ENCODE assay signal across 24 mouse cellular contexts in genomic region chr2:125498216-125498615, GRCm38 (mm10). TPM values are rescaled to one million over a fixed set of nuclear protein-coding genes. Genes with fewer than 3 reads are reported as not detected.
A peak's percentile ranks its signal among the peaks of the same experiment; 100 is the strongest.
DNase-seq lines count a peak whose midpoint lies in the region; ATAC-seq and TF ChIP-seq lines count a peak whose summit lies in the region.
"Had no signal": no experiment of that assay in that cellular context is flagged by ENCODE, and none has a peak within 500 bp of the region (broad histone marks: within the 10 kb centered on the region; RNA-seq: fewer than 3 reads in every experiment).

No protein-coding gene starts in this region.

- peak overlapping the region; percentile 48 to 52 for H3K4me3 ChIP-seq in MEL (ENCODE audit: control insufficient read depth in 1 of 2, insufficient read depth in 1 of 2, low read depth in 2 of 2, low read length in 2 of 2)

- peak; percentile 79 to 90 for TF ChIP-seq EP300 in MEL (IDR thresholded peaks at IDR 0.05; ENCODE audit: low read depth in 1 of 2, low read length in 2 of 2)

- H3K36me3 ChIP-seq in MEL (ENCODE audit: control insufficient read depth in 1 of 2, insufficient read depth in 2 of 2, low read length in 2 of 2), result peaks cover 0 to 6% of the 10 kb centered on the region in 2 experiments; a peak in 2 of 4 replicates
- H3K36me3 ChIP-seq: G1E had no signal

- no peaks in the 10 kb centered on the region for H3K9me3 ChIP-seq in MEL (replicated peaks; ENCODE audit: insufficient read depth, low read length)
- H3K9me3 ChIP-seq: G1E had no signal

- no peaks in the 10 kb centered on the region for H3K27me3 ChIP-seq in MEL (ENCODE audit: control insufficient read depth in 1 of 2, insufficient read depth in 2 of 2, low read length in 2 of 2)
- H3K27me3 ChIP-seq: CH12.LX, Patski had no signal

- H3K9ac ChIP-seq in MEL (ENCODE audit: control insufficient read depth, low read depth, low read length, poor library complexity, severe bottlenecking), result peak overlapping the region; percentile 44

- no peak for TF ChIP-seq CTCF in MEL (IDR thresholded peaks at IDR 0.05 in 2 of 3, conservative IDR thresholded peaks at IDR 0.05 in 1 of 3; ENCODE audit: control insufficient read depth in 1 of 3, insufficient read depth in 1 of 3, low read depth in 2 of 3, low read length in 3 of 3, poor library complexity in 1 of 3, severe bottlenecking in 1 of 3)

- peak; percentile 66 for DNase-seq in heart, adult 11 months
- no peak for DNase-seq in heart, postnatal 36 days
- peak; percentile 89 for DNase-seq in MEL (ENCODE audit: low read depth, low spot score)
- peak; percentile 36 for DNase-seq in MEL-GATA-1-ER (ENCODE audit: extremely low read depth, low read depth)
- no peak for DNase-seq in lung, postnatal 10 days
- DNase-seq: adrenal gland, adult 2 months; adrenal gland, adult 8-10 months; adrenal gland, postnatal 10 days; adrenal gland, postnatal 14 days; adrenal gland, postnatal 25 days; adrenal gland, postnatal 36 days; B cell, adult 2 months; cerebellum, adult 11 months; cerebellum, adult 11-12 months; cerebellum, adult 18-20 months; cerebellum, adult 2 months; cerebellum, adult 8-10 months had no signal

- TF ChIP-seq RAD21 in MEL (IDR thresholded peaks at IDR 0.05; ENCODE audit: low read depth, low read length), result no peak

- no peaks in the 10 kb centered on the region for H3K79me2 ChIP-seq in MEL (ENCODE audit: control insufficient read depth, insufficient read depth, low read length, poor library complexity)

- peaks cover 8 to 12% of the 10 kb centered on the region in 2 experiments for H3K4me1 ChIP-seq in MEL (ENCODE audit: control insufficient read depth in 1 of 2, insufficient read depth in 2 of 2, low read length in 2 of 2)

- no peak for ATAC-seq in megakaryocyte progenitor cell, adult 5-6 weeks (replicated peaks; ENCODE audit: poor library complexity)
- ATAC-seq: activated CD4-positive, CD25-positive, alpha-beta regulatory T cell, adult 4 months; CD4-positive, CD25-positive, alpha-beta regulatory T cell, adult 4 months; Patski had no signal

- H3K27ac ChIP-seq in MEL (ENCODE audit: control insufficient read depth, low read depth, low read length), result peak overlapping the region; percentile 71

- no peak for TF ChIP-seq POLR2A in MEL (IDR thresholded peaks at IDR 0.05; ENCODE audit: control insufficient read depth in 1 of 2, insufficient read depth in 1 of 2, low read depth in 1 of 2, low read length in 2 of 2, poor library complexity in 1 of 2)

- intact Hi-C loops in heart, postnatal 36 days (cut with DNase I), result no loop called here

TF ChIP-seq in MEL, 35 proteins besides CTCF, POLR2A, EP300 and RAD21:
- no peak for TF ChIP-seq MAZ (IDR thresholded peaks at IDR 0.05; ENCODE audit: low read depth, low read length)
- no peak for TF ChIP-seq USF1 (IDR thresholded peaks at IDR 0.05; ENCODE audit: low read depth, low read length)
- TF ChIP-seq UBTF (IDR thresholded peaks at IDR 0.05; ENCODE audit: borderline replicate concordance, insufficient read depth, low read depth, low read length), result no peak
- TF ChIP-seq MYB (IDR thresholded peaks at IDR 0.05; ENCODE audit: low read depth, low read length), result 0 out of 2 replicates have a peak, but pooled peaks have one; percentile 64
- no peak for TF ChIP-seq CHD1 (IDR thresholded peaks at IDR 0.05; ENCODE audit: low read depth, low read length)
- 0 out of 2 replicates have a peak, but pooled peaks have one; percentile 33 for TF ChIP-seq MYC (IDR thresholded peaks at IDR 0.05; ENCODE audit: low read depth, low read length)
- no peak for TF ChIP-seq KAT2A (conservative IDR thresholded peaks at IDR 0.05; ENCODE audit: low read depth, low read length)
- no peak for TF ChIP-seq MAX (IDR thresholded peaks at IDR 0.05; ENCODE audit: low read length)
- peak; percentile 91 for TF ChIP-seq ETS1 (IDR thresholded peaks at IDR 0.05; ENCODE audit: low read depth, low read length)
- no peak for TF ChIP-seq GABPA (IDR thresholded peaks at IDR 0.05; ENCODE audit: low read depth, low read length)
- TF ChIP-seq TAL1 (IDR thresholded peaks at IDR 0.05; ENCODE audit: low read length), result peak; percentile 35; the same call in 1 of the 2 replicates
- TF ChIP-seq ZKSCAN1 (IDR thresholded peaks at IDR 0.05; ENCODE audit: low read depth, low read length), result peak; percentile 46; the same call in 1 of the 2 replicates
- TF ChIP-seq ZNF384 (IDR thresholded peaks at IDR 0.05; ENCODE audit: low read depth, low read length), result no peak
- TF ChIP-seq USF2 (IDR thresholded peaks at IDR 0.05; ENCODE audit: borderline replicate concordance in 1 of 2, insufficient read depth in 1 of 2, low read depth in 1 of 2, low read length in 2 of 2), result no peak
- TF ChIP-seq MXI1 (IDR thresholded peaks at IDR 0.05; ENCODE audit: low read depth, low read length), result no peak; the same call in 1 of the 2 replicates
- no peak for TF ChIP-seq POLR2AphosphoS5 (IDR thresholded peaks at IDR 0.05; ENCODE audit: borderline replicate concordance, low read depth, low read length)
- TF ChIP-seq TBP (IDR thresholded peaks at IDR 0.05; ENCODE audit: low read depth, low read length), result peak; percentile 76
- TF ChIP-seq GATA1 (IDR thresholded peaks at IDR 0.05; ENCODE audit: low read depth, low read length), result peak; percentile 92
- TF ChIP-seq TCF12 (IDR thresholded peaks at IDR 0.05; ENCODE audit: low read depth, low read length), result peak; percentile 82
- no peak for TF ChIP-seq CHD2 (IDR thresholded peaks at IDR 0.05; ENCODE audit: low read length)
- no peak for TF ChIP-seq MAFK (IDR thresholded peaks at IDR 0.05; ENCODE audit: borderline replicate concordance, low read depth, low read length)
- TF ChIP-seq SIN3A (IDR thresholded peaks at IDR 0.05; ENCODE audit: low read length), result peak; percentile 70; the same call in 1 of the 2 replicates
- peak; percentile 72; the same call in 1 of the 2 replicates for TF ChIP-seq RCOR1 (IDR thresholded peaks at IDR 0.05; ENCODE audit: low read depth, low read length)
- peak; percentile 61; the same call in 1 of the 2 replicates for TF ChIP-seq HCFC1 (IDR thresholded peaks at IDR 0.05; ENCODE audit: low read depth, low read length)
- TF ChIP-seq JUND (IDR thresholded peaks at IDR 0.05; ENCODE audit: low read depth, low read length), result no peak
- TF ChIP-seq ZC3H11A (IDR thresholded peaks at IDR 0.05; ENCODE audit: low read depth, low read length), result no peak
- no peak for TF ChIP-seq NELFE (IDR thresholded peaks at IDR 0.05; ENCODE audit: low read depth, low read length)

RNA-seq across cellular contexts. Expression of gene Gm9913, which starts 6.7 kb away (rescaled TPM):
- total RNA-seq in heart, postnatal 36 days (2021), result under 1 TPM; 0.11 to 0.14 TPM
- total RNA-seq in MEL (2012; rRNA removed), result not detected in 2 replicates
- polyA plus RNA-seq in MEL (2012; ENCODE audit: insufficient read depth in 1 of 2, insufficient read length in 2 of 2, low read depth in 1 of 2, low replicate concordance in 2 of 2, missing spikeins in 1 of 2), result not detected
- total RNA-seq in megakaryocyte progenitor cell, adult 5-6 weeks (2015), result not detected in 2 replicates
- not detected in 2 replicates for total RNA-seq in megakaryocyte progenitor cell, adult 5-6 weeks (2017)
- total RNA-seq: adrenal gland, adult 2 months; adrenal gland, postnatal 25 days; adrenal gland, postnatal 36 days; CH12.LX; ES-E14; G1E had no signal
- polyA plus RNA-seq: activated CD4-positive, CD25-positive, alpha-beta regulatory T cell, adult 4 months; adrenal gland, adult 2 months; CD4-positive, CD25-positive, alpha-beta regulatory T cell, adult 4 months; G1E had no signal

RNA-seq across cellular contexts. Expression of gene Fbn1, which starts 9.6 kb away (rescaled TPM):
- total RNA-seq in heart, postnatal 36 days (2021), result 10 to 100 TPM; 58.3 to 66.6 TPM
- total RNA-seq in MEL (2012; rRNA removed), result 0.03 TPM in 1 of 2 replicates, not detected in the other
- under 1 TPM in 1 of 2 experiments, not detected in 1; 0.01 TPM for polyA plus RNA-seq in MEL (2012; ENCODE audit: insufficient read depth in 1 of 2, insufficient read length in 2 of 2, low read depth in 1 of 2, low replicate concordance in 2 of 2, missing spikeins in 1 of 2)
- total RNA-seq in megakaryocyte progenitor cell, adult 5-6 weeks (2015), result 0.05 and 0.10 TPM in 2 replicates
- 0.17 and 0.20 TPM in 2 replicates for total RNA-seq in megakaryocyte progenitor cell, adult 5-6 weeks (2017)
- polyA plus RNA-seq: activated CD4-positive, CD25-positive, alpha-beta regulatory T cell, adult 4 months; CD4-positive, CD25-positive, alpha-beta regulatory T cell, adult 4 months; G1E had no signal

Comparison
In these comparisons a context has a peak if more than half of its experiments do, and no peak if none do; other contexts are left out.
1. DNase-seq: peak in heart, adult 11 months (single experiment), MEL (single experiment) and MEL-GATA-1-ER (single experiment); none in heart, postnatal 36 days (0 of 2) and lung, postnatal 10 days (single experiment).
2. RNA of gene Fbn1, which starts 9.6 kb away (total RNA-seq): 58.3 to 66.6 TPM in heart, postnatal 36 days; 0.05 to 0.20 TPM in megakaryocyte progenitor cell, adult 5-6 weeks and 0.03 TPM in MEL; every median in the first group is over 10 times any median in the second.